Mouse (Mus musculus) heart, embryonic 14.5 days (tissue): Measurements from ENCODE around the gene Scn3b. TPM values are rescaled to one million over a fixed set of nuclear protein-coding genes. Genes with fewer than 3 reads are reported as not detected.

ENCODE experiments used
- ATAC-seq: fragments of 200-750 bp; cut with Nextera tagmentation; 2 replicates; pipeline ENCODE4 v1.8.0; 2017; ENCODE audit warnings: low read depth, moderate TSS enrichment; ENCODE audit not compliant: insufficient number of reproducible peaks, insufficient read depth, low FRiP score
- H3K27ac ChIP-seq, 2 experiments: fragments of 200-500 bp in 1 of 2; fragments of 300-500 bp in 1 of 2; sonication (generic) in 1 of 2; replicated peaks in 1 of 2; 2 replicates each; pipeline ENCODE4 v1.5.1; 2012 to 2014; ENCODE audit warnings: low read depth in 2 of 2, low read length in 2 of 2, control low read depth in 1 of 2, mild to moderate bottlenecking in 1 of 2, mixed read lengths in 1 of 2; ENCODE audit not compliant: control insufficient read depth in 1 of 2, insufficient read depth in 1 of 2
- H3K27me3 ChIP-seq: fragments of 300-500 bp; sonication (generic); 2 replicates; pipeline ENCODE4 v1.6.1; 2014; ENCODE audit warnings: mild to moderate bottlenecking, low read length, control low read depth; ENCODE audit not compliant: control insufficient read depth, insufficient read depth
- H3K36me3 ChIP-seq: fragments of 300-500 bp; sonication (generic); 2 replicates; pipeline ENCODE4 v1.6.1; 2014; ENCODE audit warnings: mild to moderate bottlenecking, control low read depth, low read length, mixed read lengths; ENCODE audit not compliant: control insufficient read depth, insufficient read depth
- H3K4me1 ChIP-seq, 2 experiments: fragments of 200-500 bp in 1 of 2; fragments of 300-500 bp in 1 of 2; sonication (generic) in 1 of 2; 2 replicates each; pipeline ENCODE4 v1.6.1; 2012 to 2014; ENCODE audit warnings: low read length in 2 of 2, control low read depth in 1 of 2, mixed read lengths in 1 of 2; ENCODE audit not compliant: control insufficient read depth in 2 of 2, insufficient read depth in 2 of 2
- H3K4me2 ChIP-seq: fragments of 300-500 bp; sonication (generic); 2 replicates; pipeline ENCODE4 v1.6.1; 2014; ENCODE audit warnings: mild to moderate bottlenecking, low read length
- H3K4me3 ChIP-seq, 2 experiments: fragments of 200-500 bp in 1 of 2; fragments of 300-500 bp in 1 of 2; sonication (generic) in 1 of 2; 2 replicates each; pipeline ENCODE4 v1.5.1; 2012 to 2014; ENCODE audit warnings: low read length in 2 of 2, mild to moderate bottlenecking in 2 of 2, control low read depth in 1 of 2, low read depth in 1 of 2, moderate library complexity in 1 of 2; ENCODE audit not compliant: control insufficient read depth in 1 of 2, insufficient read depth in 1 of 2
- H3K9ac ChIP-seq: fragments of 300-500 bp; sonication (generic); 2 replicates; pipeline ENCODE4 v1.6.1; 2014; ENCODE audit warnings: mild to moderate bottlenecking, low read length
- H3K9me3 ChIP-seq: fragments of 300-500 bp; sonication (generic); 2 replicates; pipeline ENCODE4 v1.6.1; 2016; ENCODE audit warnings: low read length, control low read depth; ENCODE audit not compliant: control insufficient read depth
- WGBS: fragments of 180-500 bp; shearing (Covaris S2); extraction: QIAGEN DNeasy Blood & Tissue Kit; methylation state at CpG from one replicate; pipeline ENCODE4 v1.1.7; 2014; 5-methylcytosine and 5-hydroxymethylcytosine counted together
- polyA plus RNA-seq: library from polyadenylated mRNA; unstranded; fragments of >200 nt; fragmentation: Nextera tagmentation; extraction: Ambion mirVana; gene quantifications from 2 replicates; pipeline ENCODE4 v1.2.1, GENCODE M21; 2014

The Scn3b gene
- polyA plus RNA-seq, 1 experiment from 2014 or later, result 1.5 TPM

- H3K27me3 ChIP-seq, result peaks cover 24% of the 10 kb centered on the region
- no peak overlapping the region for H3K4me3 ChIP-seq
- no peak overlapping the region for H3K27ac ChIP-seq
- WGBS, result 50% methylated on average over 3 of the region's 3 CpGs
- H3K36me3 ChIP-seq, result no peaks in the 10 kb centered on the region
- H3K4me1 ChIP-seq, result peaks cover 10 to 12% of the 10 kb centered on the region in 2 experiments
- no peak overlapping the region for H3K9ac ChIP-seq
- no peak for ATAC-seq
- no peak overlapping the region for H3K4me2 ChIP-seq
- no peaks in the 10 kb centered on the region for H3K9me3 ChIP-seq
Observed at GRCm38 (mm10) chr9:40271075-40271474, 2.1 kb downstream of the Scn3b start.

- Histone ChIP-seq H3K4me3 (no peak overlapping the region), H3K9me3 (no peaks in the 10 kb centered on the region), H3K9ac (no peak overlapping the region), H3K4me1 (peaks cover 10 to 12% of the 10 kb centered on the region in 2 experiments), H3K27me3 (peaks cover 19% of the 10 kb centered on the region), H3K36me3 (no peaks in the 10 kb centered on the region), H3K27ac (no peak overlapping the region), H3K4me2 (no peak overlapping the region)
- WGBS, result 70% methylated on average over 7 of the region's 7 CpGs
- no peak for ATAC-seq
Observed at GRCm38 (mm10) chr9:40272822-40273221, 3.8 kb downstream of the Scn3b start.

GRCm38 (mm10) chr9:40275904-40276303 is 6.9 kb downstream of the Scn3b start:
- 77% methylated on average over 5 of the region's 5 CpGs for WGBS
- H3K4me3 ChIP-seq, result no peak overlapping the region
- H3K4me1 ChIP-seq, result peaks cover 0 to 4% of the 10 kb centered on the region in 2 experiments; a peak in 2 of 4 replicates
- H3K9ac ChIP-seq, result no peak overlapping the region
- H3K27me3 ChIP-seq, result no peaks in the 10 kb centered on the region
- no peaks in the 10 kb centered on the region for H3K36me3 ChIP-seq
- no peak overlapping the region for H3K4me2 ChIP-seq
- H3K27ac ChIP-seq, result no peak overlapping the region
- H3K9me3 ChIP-seq, result no peaks in the 10 kb centered on the region
- ATAC-seq, result no peak

GRCm38 (mm10) chr9:40277671-40278070 is 8.7 kb downstream of the Scn3b start:
- H3K4me2 ChIP-seq, result no peak overlapping the region
- no peaks in the 10 kb centered on the region for H3K27me3 ChIP-seq
- ATAC-seq, result no peak
- WGBS, result 80% methylated on average over 3 of the region's 3 CpGs
- no peaks in the 10 kb centered on the region for H3K9me3 ChIP-seq
- peaks cover 0 to 2% of the 10 kb centered on the region in 2 experiments; a peak in 2 of 4 replicates for H3K4me1 ChIP-seq
- no peak overlapping the region for H3K9ac ChIP-seq
- H3K27ac ChIP-seq, result no peak overlapping the region
- no peaks in the 10 kb centered on the region for H3K36me3 ChIP-seq
- no peak overlapping the region for H3K4me3 ChIP-seq

- no peaks in the 10 kb centered on the region for H3K9me3 ChIP-seq
- H3K4me3 ChIP-seq, result no peak overlapping the region
- H3K9ac ChIP-seq, result no peak overlapping the region
- WGBS, result 78% methylated on average over 7 of the region's 7 CpGs
- ATAC-seq, result no peak
- H3K27me3 ChIP-seq, result no peaks in the 10 kb centered on the region
- no peaks in the 10 kb centered on the region for H3K36me3 ChIP-seq
- no peaks in the 10 kb centered on the region for H3K4me1 ChIP-seq
- no peak overlapping the region for H3K27ac ChIP-seq
- H3K4me2 ChIP-seq, result no peak overlapping the region
Observed at GRCm38 (mm10) chr9:40279438-40279837, 10.4 kb downstream of the Scn3b start.

GRCm38 (mm10) chr9:40282968-40283367 is 14.0 kb downstream of the Scn3b start:
- Histone ChIP-seq H3K9ac (no peak overlapping the region), H3K36me3 (no peaks in the 10 kb centered on the region), H3K4me1 (no peaks in the 10 kb centered on the region), H3K4me3 (no peak overlapping the region), H3K27me3 (no peaks in the 10 kb centered on the region), H3K4me2 (no peak overlapping the region), H3K9me3 (no peaks in the 10 kb centered on the region), H3K27ac (no peak overlapping the region)
- ATAC-seq, result no peak
- WGBS, result 85% methylated on average over 7 of the region's 7 CpGs

GRCm38 (mm10) chr9:40292475-40292874 is 23.5 kb downstream of the Scn3b start:
- Histone ChIP-seq H3K36me3 (peaks cover 28% of the 10 kb centered on the region), H3K9ac (no peak overlapping the region), H3K27ac (no peak overlapping the region), H3K27me3 (no peaks in the 10 kb centered on the region), H3K4me1 (no peaks in the 10 kb centered on the region), H3K4me2 (no peak overlapping the region), H3K9me3 (no peaks in the 10 kb centered on the region), H3K4me3 (no peak overlapping the region)
- WGBS, result 84% methylated on average over 4 of the region's 4 CpGs
- no peak for ATAC-seq

- H3K9me3 ChIP-seq, result no peaks in the 10 kb centered on the region
- 89% methylated on average over 8 of the region's 8 CpGs for WGBS
- no peak overlapping the region for H3K9ac ChIP-seq
- no peak overlapping the region for H3K4me3 ChIP-seq
- H3K4me2 ChIP-seq, result no peak overlapping the region
- no peaks in the 10 kb centered on the region for H3K27me3 ChIP-seq
- ATAC-seq, result no peak
- peaks cover 33% of the 10 kb centered on the region for H3K36me3 ChIP-seq
- no peak overlapping the region for H3K27ac ChIP-seq
- no peaks in the 10 kb centered on the region for H3K4me1 ChIP-seq
Observed at GRCm38 (mm10) chr9:40293286-40293685, 24.3 kb downstream of the Scn3b start.
